Mouse (Mus musculus): ENCODE data around the gene Mcf2l. TPM values are rescaled to one million over a fixed set of nuclear protein-coding genes. Genes with fewer than 3 reads are reported as not detected.

The Mcf2l gene
- polyA plus RNA-seq, 1 experiment from 2014 or later, result 1.2 TPM

DNA sequence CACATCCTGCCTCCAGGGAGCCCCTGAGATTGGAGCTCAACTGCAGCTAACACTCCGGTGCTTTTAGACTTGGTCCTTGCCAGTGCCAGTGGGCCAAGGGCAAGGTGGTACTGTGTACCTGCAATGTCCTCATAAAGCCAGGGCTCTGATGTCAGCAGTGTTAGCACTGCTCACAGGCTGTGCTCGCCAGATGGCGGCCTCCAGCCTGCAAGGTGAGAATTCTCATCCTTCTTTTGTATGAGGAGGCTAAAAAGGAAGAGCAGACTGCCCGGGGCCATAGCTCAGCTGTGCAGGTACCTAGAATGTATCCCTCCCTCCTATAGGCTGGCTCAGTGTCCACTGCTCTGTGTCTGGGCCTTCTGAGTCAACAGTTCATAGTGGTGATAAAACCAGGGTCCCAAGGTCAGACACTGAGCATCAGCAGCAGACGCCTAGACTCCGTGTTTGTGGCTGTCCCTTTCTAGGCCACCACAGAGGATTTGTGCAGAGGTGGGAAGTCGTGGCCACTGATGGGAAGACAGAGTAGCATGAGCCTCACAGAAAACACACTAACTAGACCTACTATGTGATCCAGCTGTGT, 77.5 kb downstream of the Mcf2l start:
- ATAC-seq (no peak), DNase-seq (no peak)
- 55% methylated on average over 7 of the region's 7 CpGs for WGBS (ENCODE audit: insufficient replicate concordance)

DNA sequence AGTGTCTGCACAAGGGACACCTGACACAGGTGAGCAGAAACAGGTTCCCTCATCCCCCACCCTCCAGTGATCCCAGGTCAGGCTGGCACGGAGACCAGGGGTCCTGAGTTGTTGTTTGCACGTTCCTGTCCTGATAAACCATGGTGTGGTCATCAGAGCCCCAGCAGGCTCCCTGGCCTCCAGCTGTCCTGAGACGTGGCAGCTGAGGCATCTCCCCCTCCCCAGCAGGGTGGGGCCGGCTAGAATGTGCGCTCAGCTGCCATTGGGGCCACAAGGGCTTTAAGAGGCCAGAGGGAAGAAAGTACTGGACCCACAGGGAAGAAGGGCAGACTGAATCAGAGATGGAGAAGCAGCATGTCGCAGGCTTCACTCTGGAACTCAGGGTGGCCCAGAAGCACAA, 79.1 kb downstream of the Mcf2l start:
- DNase-seq (no peak), ATAC-seq (no peak)
- Histone ChIP-seq H3K4me3 (ENCODE audit: low read depth, low read length) (no peak overlapping the region), H3K9me3 (ENCODE audit: low read length) (no peaks in the 10 kb centered on the region), H3K27ac (ENCODE audit: low read depth) (no peak overlapping the region), H3K36me3 (replicated peaks; ENCODE audit: insufficient read depth, low read length) (no peaks in the 10 kb centered on the region), H3K27me3 (ENCODE audit: insufficient read depth, low read length) (peaks cover 9% of the 10 kb centered on the region), H3K4me1 (ENCODE audit: insufficient read depth) (0 out of 2 replicates have a peak, but pooled peaks cover 4% of the 10 kb centered on the region), H3K9ac (replicated peaks) (no peak overlapping the region), H3K4me2 (ENCODE audit: low read depth, low read length) (no peak overlapping the region)
- 55% methylated on average over 6 of the region's 6 CpGs for WGBS (ENCODE audit: insufficient replicate concordance)
- TF ChIP-seq EP300 (IDR thresholded peaks at IDR 0.05; ENCODE audit: low read depth) (no peak), CTCF (IDR thresholded peaks at IDR 0.05; ENCODE audit: low read depth) (no peak)

More for the DNA sequence above, 77.5 kb downstream of the Mcf2l start:
- no peaks in the 10 kb centered on the region for H3K36me3 ChIP-seq (replicated peaks; ENCODE audit: insufficient read depth, low read length)
- no peaks in the 10 kb centered on the region for H3K9me3 ChIP-seq (ENCODE audit: low read length)
- H3K27me3 ChIP-seq (ENCODE audit: insufficient read depth, low read length), result peaks cover 18% of the 10 kb centered on the region
- TF ChIP-seq EP300 (IDR thresholded peaks at IDR 0.05; ENCODE audit: low read depth) (no peak), CTCF (IDR thresholded peaks at IDR 0.05; ENCODE audit: low read depth) (no peak)
- no peak overlapping the region for H3K9ac ChIP-seq (replicated peaks)
- H3K4me1 ChIP-seq (ENCODE audit: insufficient read depth), result 0 out of 2 replicates have a peak, but pooled peaks cover 4% of the 10 kb centered on the region
- H3K4me2 ChIP-seq (ENCODE audit: low read depth, low read length), result no peak overlapping the region
- H3K27ac ChIP-seq (ENCODE audit: low read depth), result no peak overlapping the region
- no peak overlapping the region for H3K4me3 ChIP-seq (ENCODE audit: low read depth, low read length)

DNA sequence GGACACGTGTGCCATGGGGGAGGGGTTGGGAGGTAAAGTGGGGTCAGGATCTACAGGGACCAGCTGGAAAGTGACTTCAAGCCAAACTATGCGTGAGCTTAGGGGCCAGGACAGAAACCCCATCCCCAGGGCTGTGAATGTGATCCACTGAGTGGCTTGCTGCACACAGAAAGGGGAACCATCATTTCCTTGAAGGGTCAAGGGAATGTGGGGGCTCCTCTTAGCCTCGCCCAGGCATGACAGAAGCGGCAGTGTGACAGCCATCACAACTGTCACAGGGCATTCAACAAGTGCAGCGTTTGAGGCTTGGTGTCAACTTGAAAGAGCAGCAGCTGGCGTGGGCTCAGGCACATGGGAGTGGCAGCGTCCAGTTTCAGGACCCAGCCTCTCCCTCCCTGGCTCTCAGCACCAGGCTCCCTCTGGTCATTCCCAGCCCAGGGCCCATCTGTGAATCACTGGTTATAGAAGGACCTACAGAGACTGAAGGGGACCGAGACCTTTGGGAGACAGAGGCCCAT, 81.8 kb downstream of the Mcf2l start:
- Histone ChIP-seq H3K4me1 (ENCODE audit: insufficient read depth) (0 out of 2 replicates have a peak, but pooled peaks cover 4% of the 10 kb centered on the region), H3K4me3 (ENCODE audit: low read depth, low read length) (no peak overlapping the region), H3K9ac (replicated peaks) (no peak overlapping the region), H3K27me3 (ENCODE audit: insufficient read depth, low read length) (0 out of 2 replicates have a peak, but pooled peaks cover 6% of the 10 kb centered on the region), H3K36me3 (replicated peaks; ENCODE audit: insufficient read depth, low read length) (no peaks in the 10 kb centered on the region), H3K9me3 (ENCODE audit: low read length) (no peaks in the 10 kb centered on the region), H3K27ac (ENCODE audit: low read depth) (no peak overlapping the region), H3K4me2 (ENCODE audit: low read depth, low read length) (no peak overlapping the region)
- ATAC-seq (no peak), DNase-seq (no peak)
- WGBS (ENCODE audit: insufficient replicate concordance), result 45% methylated on average over 8 of the region's 8 CpGs
- TF ChIP-seq CTCF (IDR thresholded peaks at IDR 0.05; ENCODE audit: low read depth), result no peak
- no peak for TF ChIP-seq EP300 (IDR thresholded peaks at IDR 0.05; ENCODE audit: low read depth)

DNA sequence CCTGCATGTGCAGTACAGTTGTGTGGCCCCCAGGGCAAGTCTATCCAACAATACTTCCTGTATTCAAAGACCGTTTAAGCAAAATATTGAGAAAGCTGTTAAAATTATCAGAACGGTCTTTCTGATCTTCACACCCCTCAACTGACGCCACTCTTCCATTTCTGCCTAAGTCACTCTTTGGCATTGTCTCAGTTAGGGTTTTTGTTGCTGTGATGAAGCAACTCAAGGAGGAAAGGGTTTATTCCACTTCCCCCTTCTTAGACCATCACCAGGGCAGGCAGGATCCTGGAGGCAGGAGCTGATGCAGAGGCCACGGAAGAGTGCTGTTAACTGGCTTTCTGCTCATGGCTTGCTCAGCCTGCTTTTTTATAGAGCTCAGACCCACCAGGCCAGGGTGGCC, 82.3 kb downstream of the Mcf2l start:
- Histone ChIP-seq H3K36me3 (replicated peaks; ENCODE audit: insufficient read depth, low read length) (no peaks in the 10 kb centered on the region), H3K27me3 (ENCODE audit: insufficient read depth, low read length) (0 out of 2 replicates have a peak, but pooled peaks cover 6% of the 10 kb centered on the region), H3K4me2 (ENCODE audit: low read depth, low read length) (no peak overlapping the region), H3K9ac (replicated peaks) (no peak overlapping the region), H3K4me3 (ENCODE audit: low read depth, low read length) (no peak overlapping the region), H3K4me1 (ENCODE audit: insufficient read depth) (0 out of 2 replicates have a peak, but pooled peaks cover 4% of the 10 kb centered on the region), H3K9me3 (ENCODE audit: low read length) (no peaks in the 10 kb centered on the region), H3K27ac (ENCODE audit: low read depth) (no peak overlapping the region)
- WGBS (ENCODE audit: insufficient replicate concordance), result 50% methylated on average over 4 of the region's 4 CpGs
- TF ChIP-seq EP300 (IDR thresholded peaks at IDR 0.05; ENCODE audit: low read depth) (no peak), CTCF (IDR thresholded peaks at IDR 0.05; ENCODE audit: low read depth) (no peak)
- ATAC-seq (no peak), DNase-seq (no peak)

DNA sequence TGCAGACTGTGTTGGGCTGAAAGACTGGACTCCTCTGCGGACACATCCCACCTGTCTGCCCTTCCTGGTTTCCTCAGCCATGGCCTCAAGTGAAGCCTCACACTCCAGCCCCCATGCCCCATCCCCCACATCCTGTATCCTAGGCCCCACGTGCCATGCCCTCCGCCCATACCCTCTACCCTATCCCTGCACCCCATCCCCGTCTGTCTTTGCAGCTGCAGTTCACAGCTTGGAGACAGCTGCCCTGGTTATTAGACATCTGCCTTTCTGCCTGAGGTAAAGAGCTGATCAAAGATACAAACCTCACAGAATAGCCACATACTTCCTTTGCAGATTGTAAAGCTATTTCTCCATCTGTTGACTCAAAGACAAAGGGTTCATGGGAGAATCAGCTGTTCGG, 83.3 kb downstream of the Mcf2l start:
- H3K4me2 ChIP-seq (ENCODE audit: low read depth, low read length), result no peak overlapping the region
- 0 out of 2 replicates have a peak, but pooled peaks cover 4% of the 10 kb centered on the region for H3K4me1 ChIP-seq (ENCODE audit: insufficient read depth)
- ATAC-seq (no peak), DNase-seq (no peak)
- no peak for TF ChIP-seq EP300 (IDR thresholded peaks at IDR 0.05; ENCODE audit: low read depth)
- TF ChIP-seq CTCF (IDR thresholded peaks at IDR 0.05; ENCODE audit: low read depth), result no peak
- H3K36me3 ChIP-seq (replicated peaks; ENCODE audit: insufficient read depth, low read length), result no peaks in the 10 kb centered on the region
- H3K9me3 ChIP-seq (ENCODE audit: low read length), result no peaks in the 10 kb centered on the region
- H3K9ac ChIP-seq (replicated peaks), result no peak overlapping the region
- H3K27me3 ChIP-seq (ENCODE audit: insufficient read depth, low read length), result no peaks in the 10 kb centered on the region
- WGBS (ENCODE audit: insufficient replicate concordance), result 53% methylated on average over 5 of the region's 5 CpGs
- H3K27ac ChIP-seq (ENCODE audit: low read depth), result no peak overlapping the region
- no peak overlapping the region for H3K4me3 ChIP-seq (ENCODE audit: low read depth, low read length)

DNA sequence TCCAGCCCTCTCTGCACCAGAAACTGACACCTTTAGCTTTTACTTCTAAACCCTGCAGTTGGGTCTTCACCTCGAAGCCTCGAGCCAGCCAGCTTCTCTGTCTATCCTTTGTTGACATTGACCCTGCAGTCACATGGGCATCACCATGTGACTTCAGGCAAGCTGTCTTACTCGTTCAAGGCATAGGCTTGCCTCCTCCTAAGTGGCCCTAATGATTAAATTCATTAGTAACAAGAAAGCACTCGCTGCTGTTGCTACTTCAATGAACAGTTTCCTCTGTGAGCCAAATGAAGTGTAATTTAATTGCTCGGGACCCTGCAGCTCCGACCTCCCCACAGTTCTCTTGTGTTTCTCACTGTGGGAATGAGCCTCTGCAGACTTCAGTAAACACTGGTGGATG, 83.8 kb downstream of the Mcf2l start:
- H3K9me3 ChIP-seq (ENCODE audit: low read length), result no peaks in the 10 kb centered on the region
- no peak overlapping the region for H3K4me3 ChIP-seq (ENCODE audit: low read depth, low read length)
- H3K9ac ChIP-seq (replicated peaks), result no peak overlapping the region
- H3K4me1 ChIP-seq (ENCODE audit: insufficient read depth), result 0 out of 2 replicates have a peak, but pooled peaks cover 4% of the 10 kb centered on the region
- DNase-seq, result no peak
- WGBS (ENCODE audit: insufficient replicate concordance), result 53% methylated on average over 6 of the region's 6 CpGs
- TF ChIP-seq CTCF (IDR thresholded peaks at IDR 0.05; ENCODE audit: low read depth) (no peak), EP300 (IDR thresholded peaks at IDR 0.05; ENCODE audit: low read depth) (no peak)
- no peak for ATAC-seq
- H3K27me3 ChIP-seq (ENCODE audit: insufficient read depth, low read length), result no peaks in the 10 kb centered on the region
- H3K4me2 ChIP-seq (ENCODE audit: low read depth, low read length), result no peak overlapping the region
- H3K27ac ChIP-seq (ENCODE audit: low read depth), result no peak overlapping the region
- H3K36me3 ChIP-seq (replicated peaks; ENCODE audit: insufficient read depth, low read length), result no peaks in the 10 kb centered on the region
